Mouse (Mus musculus) stomach, embryonic 14.5 days (tissue): ENCODE data around the gene A930018P22Rik. TPM values are rescaled to one million over a fixed set of nuclear protein-coding genes. Genes with fewer than 3 reads are reported as not detected.
A peak's percentile ranks its signal among the peaks of the same experiment; 100 is the strongest.
"Not testable (repeated sequence)": the region's sequence is repeated elsewhere in the genome, so short reads cannot be mapped to it uniquely, and the experiment has no call there.

Experiments used
- ATAC-seq: fragments of 200-750 bp; cut with Nextera tagmentation; 2 replicates; pipeline ENCODE4 v1.8.0; 2017; ENCODE audit warnings: low read depth, moderate TSS enrichment; ENCODE audit not compliant: insufficient number of reproducible peaks, insufficient read depth, low FRiP score
- H3K27ac ChIP-seq: fragments of 300-500 bp; sonication (generic); 2 replicates; pipeline ENCODE4 v1.5.1; 2014; ENCODE audit warnings: mild to moderate bottlenecking, low read length, moderate library complexity, mixed read lengths
- H3K27me3 ChIP-seq: fragments of 300-500 bp; sonication (generic); 2 replicates; pipeline ENCODE4 v1.6.1; 2014; ENCODE audit warnings: low read length, control low read depth, mixed read lengths; ENCODE audit not compliant: control insufficient read depth, insufficient read depth
- H3K36me3 ChIP-seq: fragments of 300-500 bp; sonication (generic); 2 replicates; pipeline ENCODE4 v1.6.1; 2014; ENCODE audit warnings: mild to moderate bottlenecking, control low read depth, low read length, moderate library complexity, mixed read lengths; ENCODE audit not compliant: control insufficient read depth, insufficient read depth
- H3K4me1 ChIP-seq: fragments of 300-500 bp; sonication (generic); 2 replicates; pipeline ENCODE4 v1.6.1; 2014; ENCODE audit warnings: low read length, control low read depth, mixed read lengths; ENCODE audit not compliant: control insufficient read depth, insufficient read depth
- H3K4me2 ChIP-seq: fragments of 300-500 bp; sonication (generic); replicated peaks from 2 replicates; pipeline ENCODE4 v1.6.1; 2014; ENCODE audit warnings: low read depth, low read length, control low read depth
- H3K4me3 ChIP-seq: fragments of 300-500 bp; sonication (generic); 2 replicates; pipeline ENCODE4 v1.5.1; 2014; ENCODE audit warnings: low read depth, low read length, control low read depth
- H3K9ac ChIP-seq: fragments of 300-500 bp; sonication (generic); replicated peaks from 2 replicates; pipeline ENCODE4 v1.6.1; 2014; ENCODE audit warnings: low read depth, mild to moderate bottlenecking, control low read depth, low read length, moderate library complexity, mixed read lengths
- H3K9me3 ChIP-seq: fragments of 300-500 bp; sonication (generic); 2 replicates; pipeline ENCODE4 v1.6.1; 2016; ENCODE audit warnings: low read depth, low read length, control low read depth; ENCODE audit not compliant: control insufficient read depth
- WGBS: fragments of 180-500 bp; shearing (Covaris S2); extraction: QIAGEN DNeasy Blood & Tissue Kit; methylation state at CpG from one replicate; pipeline ENCODE4 v1.1.7; 2014; 5-methylcytosine and 5-hydroxymethylcytosine counted together
- polyA plus RNA-seq: library from polyadenylated mRNA; unstranded; fragments of >200 nt; fragmentation: Nextera tagmentation; extraction: Ambion mirVana; gene quantifications from 2 replicates; pipeline ENCODE4 v1.2.1, GENCODE M21; 2014

Gene A930018P22Rik
- polyA plus RNA-seq, 1 experiment from 2014 or later: not detected

- no peaks in the 10 kb centered on the region for H3K4me1 ChIP-seq
- H3K9ac ChIP-seq: peak overlapping the region; percentile 47; the same call in 1 of the 2 replicates
- peak overlapping the region; percentile 63 for H3K4me2 ChIP-seq
- no peaks in the 10 kb centered on the region for H3K36me3 ChIP-seq
- ATAC-seq: no peak; the same call in 1 of the 2 replicates
- peak overlapping the region; percentile 72 for H3K27ac ChIP-seq
- no peaks in the 10 kb centered on the region for H3K27me3 ChIP-seq
- WGBS: 36% methylated on average over 10 of the region's 10 CpGs
- no peaks in the 10 kb centered on the region for H3K9me3 ChIP-seq
- peak overlapping the region; percentile 54 for H3K4me3 ChIP-seq
These were observed 26.3 kb upstream of the A930018P22Rik start for GRCm38 (mm10) chr2:104096256-104096655.

- H3K9me3 ChIP-seq, H3K27me3 ChIP-seq, H3K9ac ChIP-seq, ATAC-seq, H3K4me1 ChIP-seq, H3K36me3 ChIP-seq, H3K27ac ChIP-seq: not testable (repeated sequence)
- Histone ChIP-seq H3K4me3 (0 out of 2 replicates have a peak overlapping the region, but pooled peaks have one; percentile 54), H3K4me2 (peak overlapping the region; percentile 63; the same call in 1 of the 2 replicates)
- WGBS: 80% methylated on average over 1 of the region's 1 CpGs
These were observed 25.8 kb upstream of the A930018P22Rik start for GRCm38 (mm10) chr2:104096796-104097195.

- not testable (repeated sequence) for H3K27me3 ChIP-seq, H3K27ac ChIP-seq, H3K4me1 ChIP-seq, H3K4me3 ChIP-seq, H3K4me2 ChIP-seq, H3K9me3 ChIP-seq, H3K36me3 ChIP-seq, ATAC-seq, H3K9ac ChIP-seq
- 95% methylated on average over 4 of the region's 4 CpGs for WGBS
These were observed 25.2 kb upstream of the A930018P22Rik start for GRCm38 (mm10) chr2:104097396-104097795.

- H3K36me3 ChIP-seq: no peaks in the 10 kb centered on the region
- ATAC-seq: peak; percentile 46; the same call in 1 of the 2 replicates
- no peak overlapping the region for H3K4me2 ChIP-seq
- H3K27ac ChIP-seq: no peak overlapping the region
- H3K9ac ChIP-seq: no peak overlapping the region
- H3K9me3 ChIP-seq: no peaks in the 10 kb centered on the region
- H3K27me3 ChIP-seq: no peaks in the 10 kb centered on the region
- H3K4me3 ChIP-seq: no peak overlapping the region
- H3K4me1 ChIP-seq: no peaks in the 10 kb centered on the region
- 31% methylated on average over 3 of the region's 3 CpGs for WGBS
These were observed 23.9 kb upstream of the A930018P22Rik start for GRCm38 (mm10) chr2:104098529-104099230.

- Histone ChIP-seq H3K36me3 (no peaks in the 10 kb centered on the region), H3K27ac (no peak overlapping the region), H3K4me3 (no peak overlapping the region), H3K4me2 (no peak overlapping the region), H3K9me3 (no peaks in the 10 kb centered on the region), H3K9ac (no peak overlapping the region), H3K27me3 (no peaks in the 10 kb centered on the region), H3K4me1 (no peaks in the 10 kb centered on the region)
- no peak for ATAC-seq
- 92% methylated on average over 2 of the region's 2 CpGs for WGBS
These were observed 23.4 kb upstream of the A930018P22Rik start for GRCm38 (mm10) chr2:104099231-104099585.

GRCm38 (mm10) chr2:104099946-104100345 lies 22.6 kb upstream of the A930018P22Rik start:
- Histone ChIP-seq H3K36me3 (no peaks in the 10 kb centered on the region), H3K27me3 (no peaks in the 10 kb centered on the region), H3K4me1 (no peaks in the 10 kb centered on the region), H3K9ac (no peak overlapping the region), H3K9me3 (no peaks in the 10 kb centered on the region), H3K27ac (no peak overlapping the region), H3K4me3 (no peak overlapping the region), H3K4me2 (no peak overlapping the region)
- no peak for ATAC-seq
- WGBS: 56% methylated on average over 1 of the region's 1 CpGs

- no peaks in the 10 kb centered on the region for H3K36me3 ChIP-seq
- WGBS: 88% methylated on average over 6 of the region's 6 CpGs
- H3K9ac ChIP-seq: no peak overlapping the region
- no peak for ATAC-seq
- H3K4me2 ChIP-seq: no peak overlapping the region
- no peaks in the 10 kb centered on the region for H3K4me1 ChIP-seq
- H3K4me3 ChIP-seq: no peak overlapping the region
- no peaks in the 10 kb centered on the region for H3K27me3 ChIP-seq
- no peak overlapping the region for H3K27ac ChIP-seq
- no peaks in the 10 kb centered on the region for H3K9me3 ChIP-seq
These were observed 17.8 kb upstream of the A930018P22Rik start for GRCm38 (mm10) chr2:104104800-104105199.

GRCm38 (mm10) chr2:104109021-104109420 lies 13.5 kb upstream of the A930018P22Rik start:
- H3K36me3 ChIP-seq, H3K9ac ChIP-seq, H3K4me1 ChIP-seq, H3K27me3 ChIP-seq, H3K9me3 ChIP-seq, ATAC-seq, H3K27ac ChIP-seq, H3K4me3 ChIP-seq, H3K4me2 ChIP-seq: not testable (repeated sequence)
- WGBS: 84% methylated on average over 2 of the region's 2 CpGs

- H3K36me3 ChIP-seq: no peaks in the 10 kb centered on the region
- H3K9ac ChIP-seq: no peak overlapping the region
- H3K4me2 ChIP-seq: no peak overlapping the region
- no peak overlapping the region for H3K4me3 ChIP-seq
- H3K9me3 ChIP-seq: no peaks in the 10 kb centered on the region
- no peak for ATAC-seq
- H3K4me1 ChIP-seq: no peaks in the 10 kb centered on the region
- no peaks in the 10 kb centered on the region for H3K27me3 ChIP-seq
- 59% methylated on average over 2 of the region's 2 CpGs for WGBS
- H3K27ac ChIP-seq: 0 out of 2 replicates have a peak overlapping the region, but pooled peaks have one; percentile 10
These were observed 13.0 kb upstream of the A930018P22Rik start for GRCm38 (mm10) chr2:104109528-104109927.
